Mouse (Mus musculus) left cerebral cortex, postnatal 36 days (tissue): ENCODE data around the gene Zfp985. TPM values are rescaled to one million over a fixed set of nuclear protein-coding genes. Genes with fewer than 3 reads are reported as not detected.
"Not testable (repeated sequence)": the region's sequence is repeated elsewhere in the genome, so short reads cannot be mapped to it uniquely, and the experiment has no call there.

Experiments used
- DNase-seq, 2 experiments: peaks; one replicate each; pipeline ENCODE4 v3.0.0; 2021 to 2022; ENCODE audit warnings: low spot score in 2 of 2, mixed read lengths in 1 of 2
- intact Hi-C: fragments of 180-260 bp; cut with DNase I; formaldehyde crosslinking; loops from one replicate; pipeline ENCODE4 v1.15.1; 2025
- total RNA-seq, 2 experiments: library from RNA; stranded (reverse); gene quantifications; 2 replicates each; pipeline ENCODE4 v1.2.3; 2021

Zfp985 gene
- total RNA-seq, result not detected

- DNase-seq, intact Hi-C loops: not testable (repeated sequence)
These were observed at the start of gene Zfp985 for GRCm38 (mm10) chr4:147553071-147553470. TSS of gene Zfp985 (plus strand) at chr4:147553277.

GRCm38 (mm10) chr4:147509174-147509573 is 43.9 kb upstream of the Zfp985 start:
- no peak for DNase-seq

GRCm38 (mm10) chr4:147518981-147519380 is 34.1 kb upstream of the Zfp985 start:
- intact Hi-C loops, result loop anchor here (1.0 kb wide), 1 partner anchor 1960 kb away; no protein-coding TSS in a partner anchor
- DNase-seq, result no peak

More at GRCm38 (mm10) chr4:147509174-147509573, 43.9 kb upstream of the Zfp985 start:
- intact Hi-C loops, result no loop called here

- DNase-seq, result no peak
- intact Hi-C loops, result loop anchor here (5.0 kb wide), 1 partner anchor 67 kb away; no protein-coding TSS in a partner anchor
These were observed 33.0 kb upstream of the Zfp985 start for GRCm38 (mm10) chr4:147520100-147520499.

GRCm38 (mm10) chr4:147525125-147525524 is 28.0 kb upstream of the Zfp985 start:
- intact Hi-C loops, result no loop called here
- no peak for DNase-seq

- DNase-seq, result no peak
These were observed 22.7 kb upstream of the Zfp985 start for GRCm38 (mm10) chr4:147530366-147530765.

GRCm38 (mm10) chr4:147535916-147536315 is 17.2 kb upstream of the Zfp985 start:
- intact Hi-C loops, result not testable (repeated sequence)

More at GRCm38 (mm10) chr4:147530366-147530765, 22.7 kb upstream of the Zfp985 start:
- intact Hi-C loops, result no loop called here

GRCm38 (mm10) chr4:147537702-147538101 is 15.4 kb upstream of the Zfp985 start:
- intact Hi-C loops, result no loop called here
- DNase-seq, result no peak

More at GRCm38 (mm10) chr4:147535916-147536315, 17.2 kb upstream of the Zfp985 start:
- not testable (repeated sequence) for DNase-seq

- DNase-seq, intact Hi-C loops: not testable (repeated sequence)
These were observed 13.2 kb upstream of the Zfp985 start, which contains the start of gene Gm16503 for GRCm38 (mm10) chr4:147539918-147540317. TSS of gene Gm16503 (plus strand) at chr4:147540218.

GRCm38 (mm10) chr4:147541105-147541504 is 12.0 kb upstream of the Zfp985 start:
- DNase-seq, result no peak
- intact Hi-C loops, result no loop called here

GRCm38 (mm10) chr4:147554361-147554760 is 1.3 kb downstream of the Zfp985 start:
- intact Hi-C loops, DNase-seq: not testable (repeated sequence)

- intact Hi-C loops, DNase-seq: not testable (repeated sequence)
These were observed 3.8 kb downstream of the Zfp985 start for GRCm38 (mm10) chr4:147556921-147557320.

GRCm38 (mm10) chr4:147558011-147558410 is 4.9 kb downstream of the Zfp985 start:
- DNase-seq, intact Hi-C loops: not testable (repeated sequence)

GRCm38 (mm10) chr4:147559096-147559495 is 6.0 kb downstream of the Zfp985 start:
- intact Hi-C loops, result not testable (repeated sequence)

GRCm38 (mm10) chr4:147565426-147566220 is 12.5 kb downstream of the Zfp985 start:
- DNase-seq, result no peak
- intact Hi-C loops, result no loop called here

More at GRCm38 (mm10) chr4:147559096-147559495, 6.0 kb downstream of the Zfp985 start:
- not testable (repeated sequence) for DNase-seq

- DNase-seq, intact Hi-C loops: not testable (repeated sequence)
These were observed 18.1 kb downstream of the Zfp985 start for GRCm38 (mm10) chr4:147571156-147571555.

GRCm38 (mm10) chr4:147579371-147579770 is 26.3 kb downstream of the Zfp985 start:
- intact Hi-C loops, DNase-seq: not testable (repeated sequence)

- intact Hi-C loops, result loop anchor here (5.0 kb wide), 1 partner anchor 64 kb away; no protein-coding TSS in a partner anchor
- no peak for DNase-seq
These were observed 33.7 kb downstream of the Zfp985 start for GRCm38 (mm10) chr4:147586511-147587473.

- not testable (repeated sequence) for DNase-seq
- intact Hi-C loops, result loop anchor here (5.0 kb wide), 1 partner anchor 667 kb away; no protein-coding TSS in a partner anchor
These were observed 41.6 kb downstream of the Zfp985 start for GRCm38 (mm10) chr4:147594630-147595029.
